Mouse (Mus musculus) brain, embryonic 14.5 days (tissue): ENCODE data around the gene Gria3.

Source experiments
- CTCF ChIP-seq: fragments of 200-500 bp; IDR thresholded peaks from 2 replicates; pipeline ENCODE4 v1.5.1; 2012; ENCODE audit warnings: inconsistent platforms, mild to moderate bottlenecking, moderate library complexity, borderline replicate concordance; ENCODE audit not compliant: insufficient read depth, insufficient read length; ENCODE audit errors: extremely low read depth
- POLR2A ChIP-seq: fragments of 200-500 bp; IDR thresholded peaks from 2 replicates; pipeline ENCODE4 v1.6.1; 2012; ENCODE audit warnings: mild to moderate bottlenecking, inconsistent platforms, borderline replicate concordance; ENCODE audit not compliant: poor library complexity, insufficient read depth, insufficient read length, severe bottlenecking; ENCODE audit errors: extremely low read depth

DNA sequence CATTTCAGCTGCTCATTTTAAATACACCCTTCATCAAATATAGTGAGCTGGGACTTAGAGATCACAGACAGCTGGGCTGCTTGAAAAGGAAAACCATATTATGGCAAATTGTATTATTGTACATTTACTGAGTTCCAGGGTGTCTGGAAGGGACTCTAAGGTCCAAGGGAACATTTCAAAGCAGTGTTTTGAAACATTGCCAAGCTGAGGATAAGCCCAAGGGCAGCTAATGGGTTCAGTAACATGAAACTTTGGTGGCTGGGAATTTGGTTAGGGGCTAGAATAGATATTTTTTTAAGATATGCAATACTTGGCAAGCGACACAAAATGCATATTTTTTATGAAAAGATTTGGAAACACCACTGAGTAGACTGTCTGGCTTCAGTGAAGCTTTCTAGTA, 48.2 kb downstream of the Gria3 start:
- TF ChIP-seq CTCF (no peak), POLR2A (no peak)
